Mouse (Mus musculus): ENCODE measurements at regions not wholly inside any gene's neighbourhood (a gene's known extent, or its start where the extent isn't known, plus 50 kb on each side); places are given as distances from the start of the nearest gene placed in this dataset.

DNA sequence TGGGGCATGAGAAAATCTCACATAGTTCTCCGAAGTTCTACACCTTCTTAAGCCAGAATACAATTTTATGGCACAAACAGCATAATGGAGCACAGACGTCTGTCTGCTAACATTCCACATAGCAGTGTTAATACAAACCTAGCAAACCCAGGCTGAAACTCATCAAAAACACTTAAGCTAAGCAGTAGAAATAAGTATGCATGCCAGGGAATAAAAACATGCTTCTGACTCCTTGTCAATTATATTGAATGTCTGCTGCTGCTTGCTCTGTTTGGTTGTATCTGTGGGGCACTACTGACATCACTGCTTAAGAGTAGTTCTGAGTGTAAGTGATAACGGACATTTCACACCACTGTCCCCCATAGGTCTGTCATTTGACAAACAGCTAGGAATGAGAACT, 693.4 kb upstream of the Adamts5 start:
- no peak for DNase-seq (ENCODE audit: extremely low read depth, insufficient read length, low spot score)

DNA sequence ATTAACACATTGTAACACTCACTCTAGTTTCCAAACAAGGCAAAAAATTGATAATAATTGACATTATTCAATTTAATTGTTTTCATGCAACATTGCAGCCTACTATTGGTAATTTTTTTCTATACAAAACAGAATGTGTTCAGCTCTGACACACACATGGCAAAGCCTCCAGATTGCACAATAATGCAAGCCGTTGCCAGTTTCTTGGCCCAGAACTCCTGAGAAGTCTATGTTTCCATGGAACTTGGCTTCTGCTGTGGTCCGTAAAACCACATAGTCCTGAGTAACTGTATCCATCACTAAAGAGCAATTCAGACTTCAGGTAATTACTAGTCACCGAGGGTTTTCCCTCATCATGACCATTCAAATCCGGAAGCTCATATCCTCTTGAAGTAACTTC, 684.4 kb upstream of the Adamts5 start:
- peak; percentile 26 for DNase-seq (ENCODE audit: extremely low read depth, insufficient read length, low spot score)

DNA sequence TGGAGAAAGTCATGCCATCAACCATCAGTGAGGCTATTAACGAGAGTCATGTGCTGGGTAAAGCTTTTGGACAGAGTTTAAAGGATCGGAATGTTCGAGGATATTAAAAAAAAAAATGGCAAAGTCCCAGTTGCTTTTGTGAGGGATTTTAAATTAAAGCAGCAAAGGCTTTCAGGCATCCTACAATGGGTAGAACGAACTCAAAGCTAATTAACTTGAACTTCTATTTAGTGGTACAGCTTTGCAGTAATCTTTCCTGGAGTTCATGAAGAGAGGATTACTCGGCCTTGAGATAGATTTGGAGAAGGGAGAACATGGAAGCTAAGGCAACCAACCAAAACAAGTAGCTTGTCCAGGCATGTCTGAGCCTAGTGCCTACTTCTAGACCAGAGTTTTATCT, 676.7 kb upstream of the Adamts5 start:
- DNase-seq (ENCODE audit: extremely low read depth, insufficient read length, low spot score) = no peak

DNA sequence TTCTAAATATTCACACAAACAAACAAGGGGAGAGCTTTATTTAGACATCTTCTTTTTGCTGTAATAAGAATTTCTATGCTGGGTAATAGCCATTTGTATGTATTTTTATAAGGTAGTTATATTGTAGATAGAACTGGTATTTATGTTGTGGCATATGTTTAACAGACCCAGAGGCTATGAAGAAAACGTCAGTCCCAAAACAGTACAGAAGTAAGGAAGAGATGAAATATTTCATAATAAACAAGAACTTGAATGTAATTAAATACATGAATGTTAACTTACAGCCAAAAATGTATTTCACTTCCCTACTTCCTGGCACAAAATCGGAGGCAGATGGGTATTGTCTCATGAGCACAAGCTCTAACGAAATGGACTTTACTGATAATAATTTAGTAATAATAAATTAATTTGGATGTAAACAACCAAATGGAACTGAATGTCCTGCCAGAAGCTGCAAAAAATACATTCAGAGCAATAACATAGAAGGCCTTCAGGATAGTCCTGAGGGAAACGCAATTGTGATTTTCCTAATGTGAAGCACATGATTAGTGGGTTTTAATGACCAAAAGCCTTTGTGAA, 645.9 kb upstream of the Adamts5 start:
- DNase-seq (ENCODE audit: extremely low read depth, insufficient read length, low spot score) = no peak

DNA sequence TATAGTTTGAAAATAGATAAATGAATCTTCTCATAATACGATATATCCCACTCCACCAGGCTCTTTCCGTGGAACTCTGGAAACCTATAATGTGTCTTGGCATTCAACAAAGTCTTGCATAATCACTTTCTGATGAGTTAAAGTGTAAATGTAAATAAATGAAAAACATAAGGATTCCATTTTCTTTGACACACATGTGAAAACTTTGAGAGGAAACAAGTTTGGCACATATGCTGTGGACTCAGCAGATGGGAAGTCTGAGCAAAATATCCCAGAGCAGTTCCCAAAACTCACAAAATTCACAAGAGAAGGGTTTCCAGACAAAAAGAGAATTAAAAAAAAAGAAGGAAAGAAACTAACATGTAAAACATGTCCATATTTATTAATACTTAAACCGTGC, 645.3 kb upstream of the Adamts5 start:
- DNase-seq (ENCODE audit: extremely low read depth, insufficient read length, low spot score) = no peak

DNA sequence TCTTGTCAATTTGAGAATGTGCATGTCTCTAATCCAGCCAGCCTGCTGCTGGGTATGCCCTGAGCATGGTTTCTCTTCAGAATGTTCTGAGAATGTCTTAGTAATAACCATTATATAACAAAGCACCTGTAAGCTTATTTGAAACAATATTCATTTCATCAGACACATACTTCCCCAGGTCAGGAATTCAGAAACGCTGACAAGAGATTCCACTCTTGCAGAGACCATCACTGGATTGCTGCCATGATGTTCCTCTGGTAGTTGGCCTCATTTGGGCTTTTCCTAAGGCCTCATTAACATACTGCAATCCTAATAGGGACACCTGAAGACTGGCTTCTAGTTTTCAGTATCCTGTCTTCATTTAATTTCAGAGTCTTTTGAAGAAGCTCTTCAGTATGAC, 642.5 kb upstream of the Adamts5 start:
- DNase-seq (ENCODE audit: extremely low read depth, insufficient read length, low spot score) = no peak

DNA sequence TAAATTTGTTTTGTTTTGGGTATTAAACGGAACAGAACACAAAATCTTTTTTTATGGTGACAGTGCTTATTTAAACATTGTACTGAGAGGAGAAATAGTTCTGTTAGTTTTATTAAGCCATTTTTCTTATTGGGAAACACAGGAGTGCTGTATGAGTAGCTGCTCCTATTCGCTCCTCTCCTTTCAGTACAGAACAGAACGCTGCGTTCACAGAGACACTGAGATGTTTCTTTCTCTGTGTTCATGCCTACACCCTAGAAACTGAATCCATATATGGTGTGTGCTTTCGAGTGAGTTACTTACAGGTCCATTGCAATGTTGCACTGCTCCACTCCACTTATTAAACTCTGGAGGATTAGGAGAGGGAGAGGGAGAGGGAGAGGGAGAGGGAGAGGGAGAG, 634.9 kb upstream of the Adamts5 start:
- no peak for DNase-seq (ENCODE audit: extremely low read depth, insufficient read length, low spot score)

DNA sequence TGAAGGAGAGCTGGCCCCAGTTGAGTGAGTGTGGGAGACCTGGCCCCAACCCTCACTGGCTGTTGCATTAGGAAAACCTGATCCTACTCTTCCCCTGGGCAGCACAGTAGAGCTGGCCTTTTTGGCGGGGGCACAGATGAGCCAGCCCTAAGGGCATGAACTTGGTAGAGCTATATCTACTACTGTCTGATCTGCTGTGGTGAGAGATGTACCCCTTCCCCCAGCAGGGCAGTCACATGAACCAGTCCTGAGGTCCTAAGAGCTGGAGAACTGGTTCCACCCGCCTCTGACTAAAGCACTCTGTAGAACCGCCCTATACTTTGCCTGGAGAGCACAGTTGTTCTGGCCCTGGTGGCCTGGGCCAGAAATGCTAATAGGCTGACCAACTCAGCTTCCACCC, 622.5 kb upstream of the Adamts5 start:
- no peak for DNase-seq (ENCODE audit: extremely low read depth, insufficient read length, low spot score)

DNA sequence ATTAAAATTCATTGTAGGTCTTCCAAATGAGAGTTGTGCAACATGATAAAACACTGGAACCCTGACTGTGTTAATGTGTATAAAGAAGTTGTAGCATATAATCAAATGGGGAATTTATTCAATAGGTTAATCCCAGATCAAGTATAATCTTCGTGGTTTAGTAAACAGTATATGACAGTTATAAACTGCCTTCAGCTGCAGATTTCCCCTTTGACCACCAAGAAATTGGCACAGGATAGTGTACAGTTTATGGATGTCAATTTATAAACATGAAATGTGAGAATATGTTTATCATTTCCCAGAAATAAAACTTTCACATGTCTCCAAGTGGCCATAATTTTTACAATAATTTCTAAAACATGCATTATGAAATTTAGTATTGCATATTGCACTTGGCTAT, 615.3 kb upstream of the Adamts5 start:
- DNase-seq (ENCODE audit: extremely low read depth, insufficient read length, low spot score) = no peak

DNA sequence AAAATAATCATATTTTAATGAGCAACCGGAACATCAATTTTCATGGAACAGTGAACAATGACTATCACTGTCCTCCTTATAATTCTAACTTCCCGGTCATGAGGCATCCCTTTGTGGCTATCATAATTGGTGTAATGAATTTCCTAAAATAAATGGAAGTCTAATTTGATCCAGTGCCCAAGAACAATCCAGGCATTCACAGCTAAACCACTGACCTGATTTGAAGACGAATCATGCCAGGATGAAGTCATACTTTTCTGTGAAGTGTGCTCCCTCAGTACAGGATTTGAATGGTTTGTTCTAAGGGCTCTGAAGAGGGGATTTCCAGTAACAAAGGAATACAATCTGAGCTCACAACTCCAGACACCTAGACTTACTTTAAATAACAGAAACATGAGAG, 614.5 kb upstream of the Adamts5 start:
- DNase-seq (ENCODE audit: extremely low read depth, insufficient read length, low spot score) = no peak

DNA sequence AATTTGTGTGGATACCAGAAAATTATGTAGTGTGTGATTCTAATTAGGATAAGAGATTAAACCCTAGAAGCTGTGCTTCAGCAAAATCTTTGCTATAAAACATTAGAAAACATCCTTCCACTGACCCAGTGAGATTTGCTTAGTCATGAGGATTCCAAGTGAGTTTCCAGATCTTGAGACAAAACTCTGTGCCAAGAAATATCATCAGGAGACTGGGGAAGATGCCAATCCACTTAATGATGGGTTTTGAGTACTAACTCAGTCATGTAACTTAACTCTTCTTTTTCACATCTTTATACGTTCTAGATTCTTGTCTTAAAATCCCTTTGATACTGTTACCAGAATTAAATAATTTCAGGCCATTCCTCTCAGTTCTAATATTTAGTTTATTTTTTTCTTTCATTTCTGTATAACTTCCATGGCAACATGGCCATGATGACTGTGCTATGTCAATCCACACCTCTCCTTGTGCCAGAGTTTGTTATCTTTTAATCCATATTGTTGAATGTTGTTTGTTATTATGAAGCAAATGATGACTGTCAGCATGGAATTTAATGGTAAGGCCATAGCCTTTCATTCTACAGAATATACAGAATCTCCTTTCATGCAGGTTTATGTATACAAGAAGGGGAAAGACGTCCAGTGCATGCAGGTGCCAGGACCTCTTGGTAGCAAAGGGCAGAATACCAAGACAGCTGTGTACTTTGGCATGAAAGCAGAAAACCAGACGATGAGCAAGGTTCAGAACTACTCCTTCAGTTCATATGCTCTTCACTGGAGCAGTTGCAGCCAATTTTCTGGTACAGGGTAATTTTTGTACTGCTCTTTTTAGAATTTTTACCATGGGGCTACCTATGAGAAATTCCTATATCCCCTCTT, 599.7 kb upstream of the Adamts5 start:
- no peak for DNase-seq (ENCODE audit: extremely low read depth, insufficient read length, low spot score)

DNA sequence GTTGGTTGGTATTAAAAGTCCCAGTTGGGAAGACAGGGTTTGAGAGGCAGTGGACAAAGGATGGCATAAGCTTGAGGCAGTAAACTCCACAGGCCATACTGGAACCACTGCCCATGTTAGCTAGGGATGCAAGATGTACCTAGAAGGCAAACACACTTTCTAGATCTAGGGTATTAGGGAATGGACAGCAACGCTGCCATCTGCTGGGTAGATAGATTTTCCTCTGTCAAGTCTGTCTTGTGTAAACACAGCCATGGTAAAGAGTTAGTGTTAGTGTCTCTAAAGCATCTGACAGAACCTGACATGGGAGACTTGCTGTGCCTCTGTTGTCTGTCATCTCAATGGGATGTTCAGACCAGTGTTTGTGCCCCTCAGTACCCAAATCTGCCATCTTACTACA, 573.5 kb upstream of the Adamts5 start:
- DNase-seq (ENCODE audit: extremely low read depth, insufficient read length, low spot score) = no peak

DNA sequence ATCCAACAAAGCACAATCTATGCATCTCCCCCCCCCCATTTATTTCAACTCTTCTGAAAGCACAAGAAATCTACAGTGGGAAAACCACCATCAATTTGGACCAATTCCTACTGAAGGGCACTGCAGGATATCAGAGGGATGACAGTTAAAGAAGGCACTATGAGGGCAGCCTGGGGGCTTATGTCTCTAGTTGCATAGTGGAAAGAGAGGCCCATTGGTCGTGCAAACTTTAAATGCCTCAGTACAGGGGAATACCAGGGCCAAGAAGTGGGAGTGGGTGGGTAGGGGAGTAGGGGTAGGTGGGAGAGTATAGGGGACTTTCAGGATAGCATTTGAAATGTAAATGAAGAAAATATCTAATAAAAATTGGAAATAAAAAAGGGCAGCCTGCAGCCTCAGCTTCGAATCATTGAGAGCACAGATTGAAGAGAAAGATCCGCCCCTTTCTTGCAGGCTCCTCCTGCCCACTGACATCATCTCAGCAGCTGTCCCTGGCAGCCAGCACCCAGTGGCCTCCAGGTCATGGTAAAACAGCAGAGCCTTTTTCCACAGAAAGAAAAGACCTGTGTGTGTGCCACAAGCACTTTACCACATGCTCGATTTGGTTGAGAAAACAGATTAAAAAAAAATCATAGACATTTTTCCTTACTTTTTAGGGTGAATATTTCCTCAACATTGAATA, 571.6 kb upstream of the Adamts5 start:
- DNase-seq (ENCODE audit: extremely low read depth, insufficient read length, low spot score) = peak; percentile 30

DNA sequence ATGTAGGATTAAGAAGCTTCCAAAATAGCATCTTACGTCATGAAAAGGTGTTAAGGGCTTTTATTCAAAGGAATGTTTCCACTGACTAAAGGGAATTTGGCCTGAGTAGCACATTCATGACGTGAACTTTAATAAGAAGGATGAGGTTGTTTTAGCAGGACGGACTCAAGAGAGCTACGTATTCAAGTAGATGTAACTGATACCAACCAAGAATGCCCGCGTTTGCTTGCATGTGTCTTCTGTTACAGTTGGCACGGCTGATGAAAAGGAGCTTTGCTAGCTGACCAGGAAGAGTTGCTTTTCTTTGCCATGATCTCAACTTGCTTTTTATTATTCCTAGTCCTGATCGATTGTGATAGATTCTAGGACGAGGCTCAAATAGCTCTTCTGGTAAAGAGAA, 559.4 kb upstream of the Adamts5 start:
- DNase-seq (ENCODE audit: extremely low read depth, insufficient read length, low spot score) = no peak

DNA sequence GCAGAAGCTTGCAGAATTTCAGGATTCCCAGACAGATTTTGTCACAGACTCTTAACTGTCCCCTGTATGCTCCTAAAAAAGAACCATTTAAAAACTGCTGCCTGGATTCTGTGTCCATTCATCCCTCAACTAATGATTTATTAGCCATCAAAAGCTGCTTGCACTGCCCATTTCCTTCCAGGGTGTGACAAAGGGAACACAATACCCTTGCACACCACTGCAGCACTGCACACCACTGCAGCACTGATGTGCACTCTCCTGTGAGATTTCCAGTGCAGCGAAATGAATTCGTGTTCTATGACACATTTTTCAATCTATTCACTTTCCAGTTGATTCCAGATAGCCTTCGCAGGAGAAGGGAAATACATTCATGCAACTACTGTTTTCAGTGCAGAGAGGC, 555.0 kb upstream of the Adamts5 start:
- DNase-seq (ENCODE audit: extremely low read depth, insufficient read length, low spot score) = no peak

DNA sequence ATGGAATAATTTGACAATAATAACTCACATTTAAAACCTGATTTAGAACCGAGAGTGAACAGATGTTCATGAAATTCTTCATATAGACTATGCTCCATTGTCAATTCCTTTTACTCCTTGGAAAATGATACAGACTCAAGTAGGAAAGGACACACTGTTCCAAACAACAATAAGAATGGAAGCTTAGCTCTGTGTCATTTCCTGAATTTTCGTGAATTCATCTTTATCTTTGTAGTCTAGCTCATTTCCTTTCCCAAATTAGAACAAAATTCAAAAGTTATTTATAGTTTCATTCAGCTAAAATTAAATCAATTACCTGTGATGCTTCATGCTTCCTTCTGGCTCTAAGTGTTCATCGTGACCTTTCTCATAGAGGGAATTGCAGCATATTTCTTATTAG, 553.2 kb upstream of the Adamts5 start:
- no peak for DNase-seq (ENCODE audit: extremely low read depth, insufficient read length, low spot score)

DNA sequence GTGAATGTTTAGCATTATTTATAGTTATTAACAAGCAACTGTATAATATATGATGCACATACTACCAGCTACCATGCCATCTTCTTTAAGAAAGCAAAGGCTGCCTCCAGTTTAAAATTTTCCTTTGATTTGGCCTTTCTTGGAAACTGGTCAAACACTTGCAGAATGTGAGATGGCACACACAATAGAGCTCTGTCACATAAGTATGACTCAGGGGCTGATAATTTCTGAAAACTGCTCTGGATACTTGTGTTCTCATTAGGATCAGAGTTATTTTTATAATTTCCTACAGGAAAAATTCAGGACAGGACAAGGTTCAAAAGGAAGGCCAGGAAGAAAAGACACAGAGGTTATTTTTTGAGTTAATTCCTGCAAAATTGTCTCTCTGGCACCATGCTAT, 552.4 kb upstream of the Adamts5 start:
- DNase-seq (ENCODE audit: extremely low read depth, insufficient read length, low spot score) = peak; percentile 18

DNA sequence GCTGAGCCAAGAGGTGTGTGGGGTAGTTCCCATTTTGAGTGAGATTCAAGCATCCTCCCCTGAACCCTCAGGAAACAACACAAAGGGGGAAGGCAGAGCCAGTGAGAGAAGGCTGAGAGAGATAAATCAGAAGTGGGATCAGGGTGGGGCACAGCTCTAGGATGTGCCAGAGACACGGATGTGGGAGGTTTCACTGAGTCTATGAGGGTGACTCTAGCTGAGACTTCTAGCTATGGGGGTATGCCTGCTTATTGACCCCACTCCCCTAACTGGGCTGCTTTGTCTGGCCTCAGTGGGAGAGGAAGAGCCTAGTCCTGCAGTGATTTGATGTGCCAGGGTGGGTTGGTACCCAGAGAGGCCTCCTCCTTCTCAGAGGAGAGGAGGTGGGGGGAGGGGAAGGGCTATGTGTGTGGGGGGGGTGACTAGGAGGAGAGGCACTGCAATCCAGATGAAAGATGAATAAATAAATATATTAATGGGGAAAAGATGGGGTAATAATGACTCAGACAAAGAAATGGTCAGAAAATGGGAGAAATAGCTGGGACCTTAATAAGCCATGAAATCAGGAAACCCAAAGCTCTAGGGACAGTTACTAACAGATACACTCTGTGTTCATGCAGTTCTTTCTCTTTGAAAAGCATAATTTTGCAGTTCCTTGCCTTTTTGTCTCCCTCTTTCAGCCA, 547.0 kb upstream of the Adamts5 start:
- DNase-seq (ENCODE audit: extremely low read depth, insufficient read length, low spot score) = no peak

DNA sequence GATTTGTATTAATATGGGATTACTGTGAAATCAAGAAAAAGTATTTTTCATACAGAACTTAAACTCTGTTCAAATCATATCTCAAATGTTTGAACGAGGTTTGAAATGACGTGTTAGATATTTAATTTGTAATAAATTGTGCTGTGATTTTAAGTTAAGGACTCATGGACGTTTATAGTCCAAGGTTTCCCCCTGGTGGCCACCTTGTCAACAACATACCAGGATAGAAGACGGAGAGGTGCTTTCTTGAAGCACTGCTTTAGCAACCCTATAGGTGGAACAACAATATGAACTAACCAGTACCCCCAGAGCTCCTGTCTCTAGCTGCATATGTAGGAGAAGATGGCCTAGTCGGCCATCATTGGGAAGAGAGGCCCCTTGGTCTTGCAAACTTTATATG, 517.8 kb upstream of the Adamts5 start:
- peak; percentile 32 for DNase-seq (ENCODE audit: extremely low read depth, insufficient read length, low spot score)

DNA sequence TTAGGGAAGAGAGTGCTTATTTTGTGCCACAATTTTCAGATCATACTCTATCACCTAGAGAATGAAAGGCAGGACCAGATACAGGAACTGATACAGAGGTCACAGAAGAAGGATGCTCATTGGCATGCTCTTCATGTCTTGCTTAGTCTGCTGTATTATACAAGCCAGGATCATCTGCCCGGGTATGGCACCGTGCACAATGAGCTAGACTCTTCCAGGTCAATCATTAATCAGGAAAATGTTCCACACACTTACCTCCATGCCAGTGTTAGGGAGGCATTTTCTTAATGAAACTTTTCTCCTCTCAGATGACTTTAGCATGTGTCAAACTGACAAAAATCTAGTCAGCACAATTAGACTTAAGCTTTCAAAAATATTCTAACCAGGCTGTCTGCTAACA, 502.7 kb upstream of the Adamts5 start:
- DNase-seq (ENCODE audit: extremely low read depth, insufficient read length, low spot score) = no peak

DNA sequence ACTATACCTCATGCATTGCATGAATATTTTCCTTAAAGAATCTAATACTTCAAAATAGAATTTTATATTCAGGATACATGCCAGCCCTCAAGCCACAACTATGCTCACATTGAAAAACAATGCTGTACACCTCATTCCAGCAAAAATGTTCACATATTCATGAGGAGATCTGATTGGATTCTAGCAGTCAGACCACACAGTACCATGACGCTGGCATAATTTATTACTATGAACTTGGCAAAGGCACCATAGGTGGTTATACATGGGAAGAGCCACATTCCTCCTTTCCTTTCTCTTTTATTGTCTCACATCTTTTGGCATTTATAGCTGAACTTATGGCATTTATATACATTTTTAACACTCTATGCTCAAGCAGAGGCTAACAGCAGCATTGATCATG, 499.8 kb upstream of the Adamts5 start:
- DNase-seq (ENCODE audit: extremely low read depth, insufficient read length, low spot score) = peak; percentile 57

All from 3134 (cell line).